Mouse (Mus musculus): ENCODE measurements at regions not wholly inside any gene's neighbourhood (a gene's known extent, or its start where the extent isn't known, plus 50 kb on each side); places are given as distances from the start of the nearest gene placed in this dataset.

- 15% methylated on average over 3 of the region's 3 CpGs for WGBS
- no peak overlapping the region for H3K27ac ChIP-seq (ENCODE audit: insufficient read depth, low read length)
- H3K4me1 ChIP-seq (ENCODE audit: control insufficient read depth, insufficient read depth, low read length): no peaks in the 10 kb centered on the region
- DNase-seq: no peak
- no peak overlapping the region for H3K4me3 ChIP-seq (replicated peaks; ENCODE audit: insufficient read depth, low read depth, low read length)
- no peak for TF ChIP-seq CTCF (IDR thresholded peaks at IDR 0.05; ENCODE audit: borderline replicate concordance, insufficient read depth, low read depth, low read length)
- TF ChIP-seq POLR2A (IDR thresholded peaks at IDR 0.05; ENCODE audit: borderline replicate concordance, insufficient read depth, low read length): no peak
- H3K27me3 ChIP-seq (ENCODE audit: control insufficient read depth, insufficient read depth, low read length): no peaks in the 10 kb centered on the region
These were observed 170.7 kb upstream of the Gm765 start for GRCm38 (mm10) chr6:98513217-98513616.

GRCm38 (mm10) chr6:98502726-98503125 lies 160.2 kb upstream of the Gm765 start:
- WGBS: 55% methylated on average over 2 of the region's 2 CpGs
- Histone ChIP-seq H3K27ac (ENCODE audit: insufficient read depth, low read length) (no peak overlapping the region), H3K4me1 (ENCODE audit: control insufficient read depth, insufficient read depth, low read length) (no peaks in the 10 kb centered on the region), H3K27me3 (ENCODE audit: control insufficient read depth, insufficient read depth, low read length) (no peaks in the 10 kb centered on the region), H3K4me3 (replicated peaks; ENCODE audit: insufficient read depth, low read depth, low read length) (no peak overlapping the region)
- TF ChIP-seq POLR2A (IDR thresholded peaks at IDR 0.05; ENCODE audit: borderline replicate concordance, insufficient read depth, low read length): no peak
- no peak for DNase-seq

GRCm38 (mm10) chr6:98499721-98500120 lies 157.2 kb upstream of the Gm765 start:
- 85% methylated on average over 5 of the region's 5 CpGs for WGBS
- H3K27ac ChIP-seq (ENCODE audit: insufficient read depth, low read length): no peak overlapping the region
- TF ChIP-seq POLR2A (IDR thresholded peaks at IDR 0.05; ENCODE audit: borderline replicate concordance, insufficient read depth, low read length) (no peak), CTCF (IDR thresholded peaks at IDR 0.05; ENCODE audit: borderline replicate concordance, insufficient read depth, low read depth, low read length) (no peak)
- no peak overlapping the region for H3K4me3 ChIP-seq (replicated peaks; ENCODE audit: insufficient read depth, low read depth, low read length)
- no peaks in the 10 kb centered on the region for H3K4me1 ChIP-seq (ENCODE audit: control insufficient read depth, insufficient read depth, low read length)
- no peaks in the 10 kb centered on the region for H3K27me3 ChIP-seq (ENCODE audit: control insufficient read depth, insufficient read depth, low read length)
- no peak for DNase-seq

- H3K4me1 ChIP-seq (ENCODE audit: control insufficient read depth, insufficient read depth, low read length): no peaks in the 10 kb centered on the region
- WGBS: 58% methylated on average over 3 of the region's 3 CpGs
- H3K4me3 ChIP-seq (replicated peaks; ENCODE audit: insufficient read depth, low read depth, low read length): no peak overlapping the region
- no peak for TF ChIP-seq CTCF (IDR thresholded peaks at IDR 0.05; ENCODE audit: borderline replicate concordance, insufficient read depth, low read depth, low read length)
- TF ChIP-seq POLR2A (IDR thresholded peaks at IDR 0.05; ENCODE audit: borderline replicate concordance, insufficient read depth, low read length): no peak
- no peaks in the 10 kb centered on the region; the same call in 1 of the 2 replicates for H3K27me3 ChIP-seq (ENCODE audit: control insufficient read depth, insufficient read depth, low read length)
- DNase-seq: no peak
- H3K27ac ChIP-seq (ENCODE audit: insufficient read depth, low read length): no peak overlapping the region
These were observed 144.1 kb upstream of the Gm765 start for GRCm38 (mm10) chr6:98486626-98487025.

- 54% methylated on average over 3 of the region's 3 CpGs for WGBS
These were observed 141.0 kb upstream of the Gm765 start for GRCm38 (mm10) chr6:98483319-98484123.

GRCm38 (mm10) chr6:98482319-98482718 lies 139.8 kb upstream of the Gm765 start:
- TF ChIP-seq POLR2A (IDR thresholded peaks at IDR 0.05; ENCODE audit: borderline replicate concordance, insufficient read depth, low read length) (no peak), CTCF (IDR thresholded peaks at IDR 0.05; ENCODE audit: borderline replicate concordance, insufficient read depth, low read depth, low read length) (no peak)
- H3K27ac ChIP-seq (ENCODE audit: insufficient read depth, low read length): no peak overlapping the region
- no peak overlapping the region for H3K4me3 ChIP-seq (replicated peaks; ENCODE audit: insufficient read depth, low read depth, low read length)
- no peaks in the 10 kb centered on the region for H3K27me3 ChIP-seq (ENCODE audit: control insufficient read depth, insufficient read depth, low read length)
- no peaks in the 10 kb centered on the region for H3K4me1 ChIP-seq (ENCODE audit: control insufficient read depth, insufficient read depth, low read length)
- no peak for DNase-seq
- 88% methylated on average over 2 of the region's 2 CpGs for WGBS

More at GRCm38 (mm10) chr6:98483319-98484123, 141.0 kb upstream of the Gm765 start:
- H3K4me3 ChIP-seq (replicated peaks; ENCODE audit: insufficient read depth, low read depth, low read length): no peak overlapping the region
- TF ChIP-seq POLR2A (IDR thresholded peaks at IDR 0.05; ENCODE audit: borderline replicate concordance, insufficient read depth, low read length) (no peak), CTCF (IDR thresholded peaks at IDR 0.05; ENCODE audit: borderline replicate concordance, insufficient read depth, low read depth, low read length) (no peak)
- no peaks in the 10 kb centered on the region for H3K4me1 ChIP-seq (ENCODE audit: control insufficient read depth, insufficient read depth, low read length)
- no peak for DNase-seq
- no peaks in the 10 kb centered on the region for H3K27me3 ChIP-seq (ENCODE audit: control insufficient read depth, insufficient read depth, low read length)
- no peak overlapping the region for H3K27ac ChIP-seq (ENCODE audit: insufficient read depth, low read length)

- Histone ChIP-seq H3K27me3 (ENCODE audit: control insufficient read depth, insufficient read depth, low read length) (no peaks in the 10 kb centered on the region), H3K27ac (ENCODE audit: insufficient read depth, low read length) (no peak overlapping the region), H3K4me1 (ENCODE audit: control insufficient read depth, insufficient read depth, low read length) (no peaks in the 10 kb centered on the region), H3K4me3 (replicated peaks; ENCODE audit: insufficient read depth, low read depth, low read length) (no peak overlapping the region)
- TF ChIP-seq POLR2A (IDR thresholded peaks at IDR 0.05; ENCODE audit: borderline replicate concordance, insufficient read depth, low read length) (no peak), CTCF (IDR thresholded peaks at IDR 0.05; ENCODE audit: borderline replicate concordance, insufficient read depth, low read depth, low read length) (no peak)
- no peak for DNase-seq
These were observed 125.0 kb upstream of the Gm765 start for GRCm38 (mm10) chr6:98467563-98467962.

GRCm38 (mm10) chr6:98452277-98452676 lies 109.7 kb upstream of the Gm765 start:
- no peak for TF ChIP-seq POLR2A (IDR thresholded peaks at IDR 0.05; ENCODE audit: borderline replicate concordance, insufficient read depth, low read length)
- TF ChIP-seq CTCF (IDR thresholded peaks at IDR 0.05; ENCODE audit: borderline replicate concordance, insufficient read depth, low read depth, low read length): no peak
- WGBS: 73% methylated on average over 7 of the region's 7 CpGs
- no peaks in the 10 kb centered on the region for H3K4me1 ChIP-seq (ENCODE audit: control insufficient read depth, insufficient read depth, low read length)
- no peak overlapping the region for H3K27ac ChIP-seq (ENCODE audit: insufficient read depth, low read length)
- H3K4me3 ChIP-seq (replicated peaks; ENCODE audit: insufficient read depth, low read depth, low read length): no peak overlapping the region
- no peaks in the 10 kb centered on the region for H3K27me3 ChIP-seq (ENCODE audit: control insufficient read depth, insufficient read depth, low read length)
- no peak for DNase-seq

Measured in cerebellum, adult 2 months (tissue).